ENCODE assay signal across 8 mouse cellular contexts in the genomic region with DNA sequence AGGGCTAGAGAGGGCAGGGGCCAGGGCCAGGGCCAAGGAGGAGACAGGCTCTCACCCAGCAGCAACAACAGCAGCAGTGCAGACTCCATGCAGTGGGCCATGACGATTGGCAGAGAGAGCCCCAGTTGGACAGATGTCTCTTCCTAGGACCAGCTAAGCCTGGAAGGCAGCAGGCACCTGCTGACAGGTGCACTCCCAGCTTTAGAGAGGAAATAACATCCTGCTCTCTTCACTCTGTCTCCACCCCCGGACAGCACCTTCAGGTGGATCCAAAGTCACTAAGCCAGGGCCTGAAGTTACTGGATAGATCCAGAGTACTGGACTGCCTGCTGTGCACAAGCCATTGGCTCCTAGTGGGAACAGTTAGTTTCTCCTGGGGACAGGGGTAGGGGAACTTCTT. TPM values are rescaled to one million over a fixed set of nuclear protein-coding genes. Genes with fewer than 3 reads are reported as not detected.
DNase-seq lines count a peak whose midpoint lies in the region; ATAC-seq and TF ChIP-seq lines count a peak whose summit lies in the region.
"Had no signal": no experiment of that assay in that cellular context is flagged by ENCODE, and none has a peak within 500 bp of the region (broad histone marks: within the 10 kb centered on the region; RNA-seq: fewer than 3 reads in every experiment).

TSS of gene Gfra4 (minus strand) at position 101 of the 400 bp plus-strand sequence.

- no peak for TF ChIP-seq CTCF in layer of hippocampus, adult 2 months (conservative IDR thresholded peaks at IDR 0.05)

- ATAC-seq in embryonic facial prominence, embryonic 13.5 days (ENCODE audit: insufficient number of reproducible peaks, insufficient read depth, low FRiP score, low TSS enrichment, low read depth): no peak
- ATAC-seq in hindbrain, embryonic 15.5 days (ENCODE audit: low FRiP score, low read depth): no peak
- ATAC-seq in midbrain, embryonic 14.5 days (ENCODE audit: low FRiP score, low TSS enrichment): no peak
- no peak for ATAC-seq in monocyte, adult 5-6 weeks (replicated peaks; ENCODE audit: insufficient number of reproducible peaks, low FRiP score, low TSS enrichment, poor library complexity, severe bottlenecking)

- no peaks in the 10 kb centered on the region for H3K36me3 ChIP-seq in embryonic facial prominence, embryonic 13.5 days
- H3K36me3 ChIP-seq in hindbrain, embryonic 15.5 days: no peaks in the 10 kb centered on the region
- no peaks in the 10 kb centered on the region for H3K36me3 ChIP-seq in midbrain, embryonic 14.5 days (ENCODE audit: control insufficient read depth, insufficient read depth, low read length)

- H3K27ac ChIP-seq in layer of hippocampus, adult 2 months: peak within 1 kb of the TSS; percentile 96
- no peak within 1 kb of the TSS for H3K27ac ChIP-seq in embryonic facial prominence, embryonic 13.5 days
- H3K27ac ChIP-seq in hindbrain, embryonic 15.5 days (replicated peaks): no peak within 1 kb of the TSS
- H3K27ac ChIP-seq in midbrain, embryonic 14.5 days (replicated peaks; ENCODE audit: low read depth, low read length): no peak within 1 kb of the TSS

- H3K4me3 ChIP-seq in layer of hippocampus, adult 2 months: peak within 1 kb of the TSS; percentile 68
- H3K4me3 ChIP-seq in embryonic facial prominence, embryonic 13.5 days: peak within 1 kb of the TSS; percentile 68; the same call in 1 of the 2 replicates
- peak within 1 kb of the TSS; percentile 52 for H3K4me3 ChIP-seq in hindbrain, embryonic 15.5 days
- peak within 1 kb of the TSS; percentile 50 for H3K4me3 ChIP-seq in midbrain, embryonic 14.5 days (replicated peaks; ENCODE audit: low read depth, low read length)

- no peak for DNase-seq in layer of hippocampus, adult 2 months (ENCODE audit: low spot score in 2 of 2)
- no peak for DNase-seq in layer of hippocampus, adult 9-10 months (ENCODE audit: low spot score)
- no peak for DNase-seq in midbrain, embryonic 14.5 days
- DNase-seq in frontal cortex, postnatal 36 days (ENCODE audit: low spot score in 2 of 2): no peak
- DNase-seq: kidney, postnatal 4 days had no signal

- H3K9ac ChIP-seq in embryonic facial prominence, embryonic 13.5 days: peak within 1 kb of the TSS; percentile 88; the same call in 1 of the 2 replicates
- peak within 1 kb of the TSS; percentile 63 for H3K9ac ChIP-seq in hindbrain, embryonic 15.5 days
- peak within 1 kb of the TSS; percentile 62; the same call in 1 of the 2 replicates for H3K9ac ChIP-seq in midbrain, embryonic 14.5 days (replicated peaks; ENCODE audit: low read length)

- H3K4me1 ChIP-seq in embryonic facial prominence, embryonic 13.5 days: peaks cover 32% of the 10 kb centered on the region
- H3K4me1 ChIP-seq in hindbrain, embryonic 15.5 days (replicated peaks): peaks cover 19% of the 10 kb centered on the region
- 0 out of 2 replicates have a peak, but pooled peaks cover 2% of the 10 kb centered on the region for H3K4me1 ChIP-seq in midbrain, embryonic 14.5 days (ENCODE audit: control insufficient read depth, insufficient read depth, low read length)

- H3K4me2 ChIP-seq in embryonic facial prominence, embryonic 13.5 days: peak within 1 kb of the TSS; percentile 95
- H3K4me2 ChIP-seq in hindbrain, embryonic 15.5 days: peak within 1 kb of the TSS; percentile 74
- H3K4me2 ChIP-seq in midbrain, embryonic 14.5 days (ENCODE audit: low read length): peak within 1 kb of the TSS; percentile 67

- H3K9me3 ChIP-seq in embryonic facial prominence, embryonic 13.5 days: no peaks in the 10 kb centered on the region
- H3K9me3 ChIP-seq in hindbrain, embryonic 15.5 days: no peaks in the 10 kb centered on the region
- no peaks in the 10 kb centered on the region for H3K9me3 ChIP-seq in midbrain, embryonic 14.5 days (ENCODE audit: control insufficient read depth, low read length)

- 59% methylated on average over 2 of the region's 2 CpGs for WGBS in embryonic facial prominence, embryonic 13.5 days
- 75% methylated on average over 2 of the region's 2 CpGs for WGBS in hindbrain, embryonic 15.5 days
- WGBS in midbrain, embryonic 14.5 days: 73% methylated on average over 2 of the region's 2 CpGs

- peaks cover 43% of the 10 kb centered on the region for H3K27me3 ChIP-seq in embryonic facial prominence, embryonic 13.5 days
- 0 out of 2 replicates have a peak, but pooled peaks cover 11% of the 10 kb centered on the region for H3K27me3 ChIP-seq in hindbrain, embryonic 15.5 days
- H3K27me3 ChIP-seq in midbrain, embryonic 14.5 days (ENCODE audit: control insufficient read depth, insufficient read depth, low read length): peaks cover 33% of the 10 kb centered on the region

RNA-seq across cellular contexts. Expression of gene Gfra4, which starts in this region (rescaled TPM):
- 10 to 100 TPM; 62.8 to 64.0 TPM for total RNA-seq in layer of hippocampus, adult 2 months (2021)
- 35.4 and 42.7 TPM in 2 replicates for polyA plus RNA-seq in embryonic facial prominence, embryonic 13.5 days (2015; fragmentation: Nextera tagmentation; extraction: Ambion mirVana)
- 45.0 and 52.9 TPM in 2 replicates for polyA plus RNA-seq in hindbrain, embryonic 15.5 days (2015; fragmentation: Nextera tagmentation; extraction: Ambion mirVana)
- polyA plus RNA-seq in midbrain, embryonic 14.5 days (2014; fragmentation: Nextera tagmentation; extraction: Ambion mirVana): 37.8 and 41.7 TPM in 2 replicates
- not detected in 3 replicates for total RNA-seq in monocyte, adult 5-6 weeks (2017)

Comparison
In these comparisons a context has a peak if more than half of its experiments do, and no peak if none do; other contexts are left out.
1. RNA of gene Gfra4 (total RNA-seq): 62.8 to 64.0 TPM in layer of hippocampus, adult 2 months; not detected in monocyte, adult 5-6 weeks; every median in the first group is over 10 times any median in the second.
2. Peak in every context shown above with its lines, with median percentiles within 50 percentile points of each other: H3K4me3 ChIP-seq, H3K4me2 ChIP-seq and H3K9ac ChIP-seq.